Mouse (Mus musculus) liver, adult 2 months (tissue): ENCODE results near the gene Bin2.

Experiments used
- CTCF ChIP-seq: fragments of 200-500 bp; IDR thresholded peaks from 2 replicates; pipeline ENCODE4 v1.5.1; 2011; ENCODE audit warnings: low read depth, low read length, control low read depth
- POLR2A ChIP-seq: fragments of 200-500 bp; IDR thresholded peaks from 2 replicates; pipeline ENCODE4 v1.6.1; 2011; ENCODE audit warnings: low read length, control low read depth; ENCODE audit not compliant: insufficient read depth; ENCODE audit errors: extremely low read depth

DNA sequence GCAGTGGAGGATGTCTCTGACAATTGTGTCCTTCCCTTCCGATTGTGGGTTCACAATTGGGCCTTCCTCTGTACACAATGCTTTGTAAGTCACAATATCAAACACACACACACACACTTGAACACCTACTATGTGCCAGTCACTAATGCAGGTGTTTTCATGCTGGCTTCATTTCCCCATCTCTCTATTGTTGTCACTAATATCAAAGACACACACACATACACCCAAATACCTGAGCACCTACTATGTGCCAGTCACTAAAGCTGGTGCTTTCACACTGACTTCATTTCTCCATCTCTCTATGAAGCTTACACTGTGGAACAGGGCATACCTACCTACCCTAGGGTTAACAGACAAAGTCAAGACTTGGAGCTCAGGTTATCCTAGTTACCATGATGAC lies 36.0 kb upstream of the Bin2 start:
- TF ChIP-seq CTCF (no peak), POLR2A (no peak)
